Mouse (Mus musculus) limb, embryonic 15.5 days (tissue): Measurements from ENCODE around the gene Alg12. TPM values are rescaled to one million over a fixed set of nuclear protein-coding genes. Genes with fewer than 3 reads are reported as not detected.

Experiments used
- ATAC-seq: fragments of 200-750 bp; cut with Nextera tagmentation; 2 replicates; pipeline ENCODE4 v1.8.0; 2017; ENCODE audit warnings: low read depth, moderate TSS enrichment; ENCODE audit not compliant: insufficient number of reproducible peaks, low FRiP score, low TSS enrichment
- H3K27ac ChIP-seq: fragments of 300-500 bp; sonication (generic); 2 replicates; pipeline ENCODE4 v1.5.1; 2015; ENCODE audit warnings: moderate library complexity, mild to moderate bottlenecking, inconsistent platforms
- H3K27me3 ChIP-seq: fragments of 300-500 bp; sonication (generic); 2 replicates; pipeline ENCODE4 v1.6.1; 2015; ENCODE audit warnings: inconsistent platforms
- H3K36me3 ChIP-seq: fragments of 300-500 bp; sonication (generic); 2 replicates; pipeline ENCODE4 v1.6.1; 2015; ENCODE audit warnings: inconsistent platforms
- H3K4me1 ChIP-seq: fragments of 300-500 bp; sonication (generic); 2 replicates; pipeline ENCODE4 v1.6.1; 2015; ENCODE audit warnings: inconsistent platforms
- H3K4me2 ChIP-seq: fragments of 300-500 bp; sonication (generic); 2 replicates; pipeline ENCODE4 v1.6.1; 2015; ENCODE audit warnings: mild to moderate bottlenecking, inconsistent platforms
- H3K4me3 ChIP-seq: fragments of 300-500 bp; sonication (generic); 2 replicates; pipeline ENCODE4 v1.5.1; 2015; ENCODE audit warnings: mild to moderate bottlenecking, inconsistent platforms
- H3K9ac ChIP-seq: fragments of 300-500 bp; sonication (generic); 2 replicates; pipeline ENCODE4 v1.6.1; 2015; ENCODE audit warnings: inconsistent platforms
- H3K9me3 ChIP-seq: fragments of 300-500 bp; sonication (generic); 2 replicates; pipeline ENCODE4 v1.6.1; 2016; ENCODE audit warnings: inconsistent platforms
- WGBS: fragments of 180-500 bp; shearing (Covaris S2); methylation state at CpG from one replicate; pipeline ENCODE4 v1.1.7; 2015; 5-methylcytosine and 5-hydroxymethylcytosine counted together
- polyA plus RNA-seq: library from polyadenylated mRNA; unstranded; fragments of >200 nt; fragmentation: Nextera tagmentation; extraction: Ambion mirVana; gene quantifications from 2 replicates; pipeline ENCODE4 v1.2.1, GENCODE M21; 2015

Alg12 gene
- polyA plus RNA-seq, 1 experiment from 2014 or later: 12.3 TPM

- 22% methylated on average over 9 of the region's 9 CpGs for WGBS
- H3K36me3 ChIP-seq: no peaks in the 10 kb centered on the region
- no peak overlapping the region for H3K9ac ChIP-seq
- H3K4me3 ChIP-seq: no peak overlapping the region
- no peak overlapping the region for H3K4me2 ChIP-seq
- peak; percentile 82 for ATAC-seq
- H3K9me3 ChIP-seq: no peaks in the 10 kb centered on the region
- peaks cover 44% of the 10 kb centered on the region for H3K4me1 ChIP-seq
- H3K27me3 ChIP-seq: no peaks in the 10 kb centered on the region
- peak overlapping the region; percentile 81 for H3K27ac ChIP-seq
These were observed 20.2 kb upstream of the Alg12 start for GRCm38 (mm10) chr15:88839271-88839670.

DNA sequence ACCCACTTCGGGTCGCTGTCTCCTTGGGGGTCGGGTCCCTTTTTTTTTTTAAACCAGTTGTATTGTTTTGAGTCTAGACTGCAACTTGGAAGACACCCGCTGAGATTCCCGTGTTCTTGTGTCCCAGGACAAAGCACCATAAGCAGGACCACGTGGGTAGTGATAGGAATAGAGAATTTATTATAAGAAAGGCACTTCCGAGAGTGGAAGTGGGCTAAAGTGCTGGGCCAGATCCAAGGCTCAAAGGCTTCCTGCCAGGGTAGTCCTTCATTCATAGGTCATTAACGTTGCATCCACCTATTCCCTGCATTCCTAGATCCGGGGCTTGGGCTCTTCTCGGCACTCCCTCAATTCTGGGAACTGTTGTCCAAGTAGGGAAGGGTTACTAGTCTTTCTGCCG is 18.9 kb upstream of the Alg12 start:
- WGBS: 3% methylated on average over 11 of the region's 11 CpGs
- Histone ChIP-seq H3K27ac (no peak overlapping the region), H3K27me3 (no peaks in the 10 kb centered on the region), H3K9ac (no peak overlapping the region), H3K4me3 (peak overlapping the region; percentile 45), H3K36me3 (no peaks in the 10 kb centered on the region), H3K4me2 (peak overlapping the region; percentile 70), H3K4me1 (peaks cover 37% of the 10 kb centered on the region), H3K9me3 (no peaks in the 10 kb centered on the region)
- ATAC-seq: no peak

DNA sequence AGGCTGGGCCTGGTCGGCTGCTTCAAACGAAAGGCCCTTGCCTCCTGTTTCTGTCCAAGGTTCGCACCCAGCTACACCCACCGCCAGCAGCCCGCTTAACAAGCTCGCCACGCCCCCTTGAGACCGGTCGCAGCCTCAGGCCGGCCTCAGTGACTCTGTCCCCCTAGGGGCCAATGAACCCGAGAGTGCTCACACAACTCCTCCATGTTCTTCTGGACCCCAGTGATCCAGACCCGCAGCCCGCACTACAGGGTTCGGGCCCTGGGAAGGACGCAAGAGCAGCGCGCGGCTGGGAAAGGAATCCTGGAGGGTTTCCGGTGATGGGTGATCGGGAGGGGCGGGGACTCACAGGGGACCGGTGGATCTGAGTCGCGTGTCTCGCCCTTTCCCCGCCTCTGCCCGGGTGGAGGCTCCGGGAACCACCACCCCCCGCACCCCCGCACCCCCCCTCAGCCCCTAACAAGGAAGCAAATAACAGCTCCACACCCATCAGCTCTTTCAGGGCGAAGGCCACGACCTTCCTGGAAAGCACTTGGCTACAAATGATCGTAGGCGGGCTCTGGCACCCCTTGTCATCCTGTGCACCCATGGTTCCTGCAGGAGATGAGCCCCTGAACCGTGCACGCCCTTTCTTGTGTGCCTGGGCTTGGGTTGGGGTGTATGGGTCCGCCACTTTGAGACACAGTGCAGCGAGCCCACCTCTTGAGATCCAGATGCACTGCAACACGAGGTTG is 18.2 kb upstream of the Alg12 start:
- H3K27me3 ChIP-seq: no peaks in the 10 kb centered on the region
- H3K9me3 ChIP-seq: no peaks in the 10 kb centered on the region
- 2% methylated on average over 39 of the region's 39 CpGs for WGBS
- no peaks in the 10 kb centered on the region for H3K36me3 ChIP-seq
- peak overlapping the region; percentile 23; the same call in 1 of the 2 replicates for H3K9ac ChIP-seq
- peak; percentile 32; the same call in 1 of the 2 replicates for ATAC-seq
- peaks cover 37% of the 10 kb centered on the region for H3K4me1 ChIP-seq
- peak overlapping the region; percentile 70 for H3K4me2 ChIP-seq
- peak overlapping the region; percentile 27; the same call in 1 of the 2 replicates for H3K27ac ChIP-seq
- peak overlapping the region; percentile 45 for H3K4me3 ChIP-seq

GRCm38 (mm10) chr15:88836571-88836970 is 17.5 kb upstream of the Alg12 start:
- Histone ChIP-seq H3K4me2 (no peak overlapping the region), H3K27me3 (no peaks in the 10 kb centered on the region), H3K36me3 (no peaks in the 10 kb centered on the region), H3K4me3 (no peak overlapping the region), H3K9ac (no peak overlapping the region), H3K27ac (no peak overlapping the region), H3K4me1 (peaks cover 35% of the 10 kb centered on the region), H3K9me3 (no peaks in the 10 kb centered on the region)
- WGBS: 52% methylated on average over 5 of the region's 5 CpGs
- no peak for ATAC-seq

GRCm38 (mm10) chr15:88836031-88836430 is 16.9 kb upstream of the Alg12 start:
- ATAC-seq: no peak
- 77% methylated on average over 6 of the region's 6 CpGs for WGBS

DNA sequence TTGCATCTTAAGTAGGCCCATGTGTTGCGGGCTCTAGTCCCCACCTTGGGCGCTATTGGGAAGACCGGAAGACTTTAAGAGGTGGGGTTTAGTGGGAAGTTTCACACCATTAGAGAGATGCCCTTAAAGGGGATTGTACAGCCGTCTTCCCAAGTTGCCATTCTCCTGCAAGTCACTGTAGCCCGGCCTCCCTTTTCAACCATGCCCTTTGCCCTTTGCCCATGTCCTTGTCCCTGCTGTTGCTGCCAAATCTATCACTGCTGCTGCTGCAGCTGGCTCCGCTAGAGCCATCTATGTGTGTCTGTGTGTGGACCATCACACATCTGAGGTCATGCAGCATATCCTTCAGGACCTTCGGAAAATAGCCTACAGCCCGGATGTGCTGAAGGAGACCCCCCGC is 13.4 kb upstream of the Alg12 start:
- no peak overlapping the region for H3K4me3 ChIP-seq
- H3K9ac ChIP-seq: no peak overlapping the region
- H3K27me3 ChIP-seq: no peaks in the 10 kb centered on the region
- H3K27ac ChIP-seq: no peak overlapping the region
- WGBS: 73% methylated on average over 9 of the region's 9 CpGs
- no peak for ATAC-seq
- H3K36me3 ChIP-seq: no peaks in the 10 kb centered on the region
- H3K4me1 ChIP-seq: peaks cover 24% of the 10 kb centered on the region
- no peaks in the 10 kb centered on the region for H3K9me3 ChIP-seq
- no peak overlapping the region for H3K4me2 ChIP-seq

More at GRCm38 (mm10) chr15:88836031-88836430, 16.9 kb upstream of the Alg12 start:
- H3K4me2 ChIP-seq: no peak overlapping the region
- H3K9me3 ChIP-seq: no peaks in the 10 kb centered on the region
- no peaks in the 10 kb centered on the region for H3K27me3 ChIP-seq
- H3K4me1 ChIP-seq: peaks cover 33% of the 10 kb centered on the region
- no peaks in the 10 kb centered on the region for H3K36me3 ChIP-seq
- no peak overlapping the region for H3K4me3 ChIP-seq
- no peak overlapping the region for H3K27ac ChIP-seq
- no peak overlapping the region for H3K9ac ChIP-seq

DNA sequence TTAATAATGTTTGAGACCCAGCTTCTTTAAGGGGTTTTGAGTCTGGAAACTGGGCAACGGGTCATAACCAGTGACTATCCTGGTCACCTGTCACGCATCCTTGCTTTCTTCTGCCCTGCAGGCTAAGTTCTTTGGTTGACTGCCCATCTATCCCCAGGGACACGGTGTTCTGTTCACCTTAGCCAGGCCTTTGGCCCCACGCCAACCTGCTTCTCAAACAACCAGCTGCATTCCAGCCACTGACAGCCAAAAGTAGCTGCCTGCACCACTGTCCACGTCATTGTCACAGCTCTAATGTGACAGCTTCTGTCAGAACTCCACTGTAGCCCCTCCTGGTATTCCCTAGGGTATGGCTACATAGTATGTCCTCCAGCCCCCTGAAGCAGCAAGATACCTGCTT is 12.4 kb upstream of the Alg12 start:
- no peak for ATAC-seq
- no peak overlapping the region for H3K4me3 ChIP-seq
- peaks cover 15% of the 10 kb centered on the region for H3K4me1 ChIP-seq
- no peaks in the 10 kb centered on the region for H3K9me3 ChIP-seq
- H3K36me3 ChIP-seq: no peaks in the 10 kb centered on the region
- H3K27ac ChIP-seq: no peak overlapping the region
- 58% methylated on average over 5 of the region's 5 CpGs for WGBS
- H3K27me3 ChIP-seq: no peaks in the 10 kb centered on the region
- H3K4me2 ChIP-seq: no peak overlapping the region
- no peak overlapping the region for H3K9ac ChIP-seq

- H3K27me3 ChIP-seq: no peaks in the 10 kb centered on the region
- H3K27ac ChIP-seq: no peak overlapping the region
- peaks cover 15% of the 10 kb centered on the region for H3K4me1 ChIP-seq
- H3K36me3 ChIP-seq: peaks cover 6% of the 10 kb centered on the region
- ATAC-seq: no peak
- H3K9me3 ChIP-seq: no peaks in the 10 kb centered on the region
- no peak overlapping the region for H3K4me2 ChIP-seq
- no peak overlapping the region for H3K4me3 ChIP-seq
- 80% methylated on average over 5 of the region's 5 CpGs for WGBS
- H3K9ac ChIP-seq: no peak overlapping the region
These were observed 11.6 kb upstream of the Alg12 start for GRCm38 (mm10) chr15:88830696-88831095.

- no peak overlapping the region for H3K4me2 ChIP-seq
- no peak overlapping the region for H3K4me3 ChIP-seq
- H3K4me1 ChIP-seq: peaks cover 15% of the 10 kb centered on the region
- ATAC-seq: no peak
- WGBS: 67% methylated on average over 6 of the region's 6 CpGs
- H3K27me3 ChIP-seq: no peaks in the 10 kb centered on the region
- H3K27ac ChIP-seq: peak overlapping the region; percentile 38; the same call in 1 of the 2 replicates
- no peaks in the 10 kb centered on the region for H3K9me3 ChIP-seq
- no peak overlapping the region for H3K9ac ChIP-seq
- H3K36me3 ChIP-seq: peaks cover 14% of the 10 kb centered on the region
These were observed 10.8 kb upstream of the Alg12 start for GRCm38 (mm10) chr15:88829791-88830440.

DNA sequence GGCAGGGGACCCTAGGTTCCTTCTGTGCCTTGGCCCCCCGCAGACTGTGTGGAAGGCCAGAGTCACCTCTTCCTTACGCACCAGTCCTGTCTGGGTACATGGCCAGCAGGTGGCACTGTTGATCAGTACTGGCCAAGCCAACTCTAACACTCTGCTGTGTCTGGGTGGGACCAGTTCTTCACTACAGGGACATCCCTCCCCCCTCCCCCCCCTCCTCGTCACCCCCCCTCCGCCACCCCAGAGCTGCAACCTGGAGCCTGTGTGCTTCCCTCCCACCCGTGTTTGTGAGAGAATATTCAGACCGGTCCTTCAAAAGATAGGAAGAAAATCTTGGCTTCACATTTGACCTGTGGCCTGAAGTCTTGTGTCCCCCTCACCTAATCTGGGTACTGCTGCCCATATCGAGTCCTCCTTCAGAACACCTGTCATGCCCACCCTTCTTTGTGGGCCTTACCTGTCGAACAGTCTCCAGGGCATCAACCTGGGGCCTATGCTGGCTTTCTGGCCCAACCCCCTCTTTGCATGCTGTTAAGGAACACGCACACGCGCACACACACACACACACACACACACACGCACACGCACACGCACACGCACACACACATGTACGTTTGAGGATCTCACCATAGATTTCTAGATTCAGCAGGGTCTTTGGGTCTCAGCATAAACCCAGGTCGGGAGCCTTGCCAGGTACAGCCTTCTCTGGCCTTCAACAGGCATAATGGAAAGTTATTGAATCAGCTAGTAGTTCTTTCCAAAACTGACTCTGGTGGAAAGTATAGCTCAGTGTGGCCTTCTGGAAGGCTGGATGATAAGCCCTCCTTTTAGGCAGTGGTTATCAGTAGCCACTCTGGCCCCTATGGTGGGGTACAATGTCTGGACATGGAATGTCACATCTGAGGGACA is 9.9 kb upstream of the Alg12 start:
- no peak overlapping the region for H3K4me3 ChIP-seq
- WGBS: 53% methylated on average over 17 of the region's 17 CpGs
- peak; percentile 55; the same call in 1 of the 2 replicates for ATAC-seq
- H3K36me3 ChIP-seq: peaks cover 23% of the 10 kb centered on the region
- no peaks in the 10 kb centered on the region for H3K27me3 ChIP-seq
- H3K9me3 ChIP-seq: no peaks in the 10 kb centered on the region
- no peak overlapping the region for H3K9ac ChIP-seq
- peak overlapping the region; percentile 38; the same call in 1 of the 2 replicates for H3K27ac ChIP-seq
- H3K4me1 ChIP-seq: peaks cover 15% of the 10 kb centered on the region
- H3K4me2 ChIP-seq: no peak overlapping the region

DNA sequence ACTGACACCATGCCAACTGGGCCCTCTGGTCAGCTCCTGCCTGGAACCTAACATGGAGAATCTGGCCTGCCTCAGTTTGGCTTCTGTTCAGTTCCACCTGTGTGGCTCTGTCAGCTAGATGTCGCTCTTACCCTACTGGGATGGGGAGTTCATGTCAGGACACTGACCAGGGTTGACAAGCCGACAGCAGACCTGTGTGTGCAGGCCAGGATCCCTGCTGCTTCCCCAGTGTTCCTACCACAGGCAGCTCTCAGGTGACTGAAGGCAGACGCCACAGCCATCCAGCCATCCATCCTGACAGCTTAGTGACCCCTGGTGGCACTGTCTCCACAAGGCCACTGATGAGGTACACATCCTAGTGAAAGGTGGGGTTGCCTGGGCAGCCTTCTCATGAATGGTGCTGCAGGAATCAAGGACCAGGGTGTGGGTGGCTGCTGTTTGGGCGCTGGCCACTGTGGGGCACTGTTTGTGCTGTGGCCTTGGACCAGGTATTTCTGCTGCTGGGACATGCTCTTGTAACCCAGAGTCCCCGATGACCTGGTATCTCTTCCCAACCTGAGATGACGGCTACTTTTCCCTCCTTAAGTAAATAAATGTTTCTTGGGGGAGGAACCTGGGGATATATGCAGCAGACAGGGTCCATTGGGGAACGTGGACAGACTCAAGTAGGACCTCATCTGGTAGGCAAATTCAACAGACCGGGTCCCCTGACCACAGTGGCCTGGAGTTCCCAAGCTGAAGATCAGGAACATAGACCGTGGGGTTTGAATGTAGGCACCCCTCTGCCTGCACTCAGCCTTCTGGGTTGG is 9.1 kb upstream of the Alg12 start:
- Histone ChIP-seq H3K36me3 (peaks cover 30% of the 10 kb centered on the region), H3K9ac (no peak overlapping the region), H3K27me3 (no peaks in the 10 kb centered on the region), H3K9me3 (no peaks in the 10 kb centered on the region), H3K4me3 (no peak overlapping the region), H3K27ac (no peak overlapping the region), H3K4me1 (peaks cover 15% of the 10 kb centered on the region), H3K4me2 (no peak overlapping the region)
- WGBS: 25% methylated on average over 9 of the region's 9 CpGs
- no peak for ATAC-seq
